Mouse (Mus musculus): ENCODE measurements around the gene Gsn.

Gene Gsn

GRCm38 (mm10) chr2:35329061-35329460, 72.9 kb downstream of the Gsn start:
- no peak for DNase-seq

DNA sequence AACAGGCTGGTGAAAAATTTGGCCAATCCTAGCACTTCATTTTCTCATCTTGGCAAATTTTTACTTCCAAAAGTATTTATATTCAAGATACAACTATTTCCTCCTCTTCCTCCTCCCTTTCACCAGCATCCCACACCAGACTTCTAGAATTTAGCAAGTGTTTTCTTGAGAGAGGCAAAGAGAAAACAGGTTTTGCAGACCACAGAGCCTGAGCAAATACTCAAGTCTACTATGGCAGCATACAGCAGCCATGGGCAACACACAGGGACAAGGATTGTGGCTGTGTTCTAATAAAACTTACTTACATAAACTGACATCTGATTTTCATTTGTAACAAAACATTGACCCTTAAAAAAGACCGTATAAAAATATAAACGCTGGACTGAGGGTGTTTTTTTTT, 75.0 kb downstream of the Gsn start:
- no peak for DNase-seq

DNA sequence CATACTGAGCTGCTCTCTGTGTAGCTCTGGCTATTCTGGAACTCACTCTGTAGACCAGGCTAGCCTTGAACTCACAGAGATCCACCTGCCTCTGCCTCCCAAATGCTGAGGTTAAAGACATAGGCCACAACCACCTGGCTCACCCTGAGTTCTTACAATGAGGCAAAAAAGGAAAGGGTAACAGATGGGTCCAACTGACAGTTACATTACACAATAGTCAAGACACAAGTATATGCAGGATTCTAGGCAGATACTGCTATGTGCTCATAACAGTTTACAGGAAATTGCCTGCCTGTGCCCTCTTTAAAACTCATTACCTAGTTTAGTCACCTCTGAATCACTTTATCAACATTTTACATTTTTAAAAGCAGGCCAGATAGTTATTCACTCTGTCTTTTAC, 77.5 kb downstream of the Gsn start:
- DNase-seq: no peak

GRCm38 (mm10) chr2:35335620-35336019, 79.4 kb downstream of the Gsn start:
- peak; percentile 41 for DNase-seq

- peak; percentile 99 for DNase-seq
These were observed 80.5 kb downstream of the Gsn start, which contains the start of gene Stom for GRCm38 (mm10) chr2:35336388-35337280. Gene Stom, minus strand, starts transcription at chr2:35336976.

- DNase-seq: no peak
These were observed 81.2 kb downstream of the Gsn start for GRCm38 (mm10) chr2:35337419-35337818.

DNA sequence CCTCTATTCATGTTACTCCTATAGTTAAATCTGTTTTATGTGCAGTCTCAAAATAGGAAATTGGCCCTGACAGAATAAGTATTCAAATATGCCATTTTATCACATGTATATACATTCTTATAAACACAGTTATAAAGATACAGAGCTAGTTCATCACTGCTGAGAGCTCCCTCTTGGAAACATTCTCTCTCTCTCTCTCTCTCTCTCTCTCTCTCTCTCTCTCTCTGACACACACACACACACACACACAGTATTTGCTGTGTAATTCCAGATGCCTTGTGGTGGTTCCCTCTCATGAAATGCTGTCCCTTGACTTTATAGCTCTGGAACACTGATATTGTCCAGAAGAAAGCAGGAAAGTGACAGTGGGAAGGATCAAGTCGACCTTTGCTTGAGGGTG, 81.9 kb downstream of the Gsn start:
- no peak for DNase-seq

DNA sequence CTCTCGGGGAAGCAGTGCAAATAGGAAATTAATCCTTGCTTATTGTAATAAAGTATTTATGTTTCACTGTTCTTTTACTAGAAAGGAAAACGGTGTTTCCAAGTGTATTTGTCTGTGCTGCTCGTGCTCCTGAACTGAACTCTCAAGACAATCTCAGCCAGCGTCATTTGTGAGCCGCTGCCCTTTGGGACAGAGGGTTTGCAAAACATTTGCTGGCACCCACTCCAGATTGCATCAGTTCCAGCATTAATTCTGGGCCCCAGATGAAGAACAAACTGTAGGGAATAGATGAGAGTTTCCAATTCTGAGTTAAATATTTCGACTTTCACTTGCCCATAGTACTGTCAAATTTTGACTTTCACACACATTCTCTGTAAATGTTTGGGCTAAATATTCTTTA, 82.5 kb downstream of the Gsn start:
- no peak for DNase-seq

- DNase-seq: no peak
These were observed 86.4 kb downstream of the Gsn start for GRCm38 (mm10) chr2:35342605-35343004.

DNA sequence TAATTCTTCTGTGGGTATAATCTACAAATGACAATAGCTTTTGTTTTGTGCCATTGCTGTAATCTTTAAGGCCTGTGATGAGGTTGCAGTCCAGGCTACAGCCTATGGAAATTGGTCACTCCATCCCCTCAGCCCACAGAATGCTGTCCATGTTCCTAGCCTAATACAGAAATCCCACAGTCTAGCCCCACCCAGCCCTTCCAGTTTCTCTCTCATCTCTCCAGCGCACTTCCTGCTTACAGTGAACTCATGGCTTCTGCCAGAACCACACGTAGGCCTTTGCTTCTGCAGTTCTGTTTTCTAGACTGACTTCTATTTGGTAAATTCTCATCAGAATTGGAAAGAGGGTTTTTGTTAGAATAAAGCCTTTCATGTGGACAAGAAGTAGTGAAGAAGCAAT, 89.8 kb downstream of the Gsn start:
- DNase-seq: no peak

GRCm38 (mm10) chr2:35349184-35349583, 93.0 kb downstream of the Gsn start:
- peak; percentile 57 for DNase-seq
